Mouse (Mus musculus) right cerebral cortex, adult 18-20 months (tissue): Measurements from ENCODE around the gene Mgmt.

Source experiments
- DNase-seq: peaks from one replicate; pipeline ENCODE4 v3.0.0; 2022; ENCODE audit warnings: mixed read lengths

Mgmt gene

DNA sequence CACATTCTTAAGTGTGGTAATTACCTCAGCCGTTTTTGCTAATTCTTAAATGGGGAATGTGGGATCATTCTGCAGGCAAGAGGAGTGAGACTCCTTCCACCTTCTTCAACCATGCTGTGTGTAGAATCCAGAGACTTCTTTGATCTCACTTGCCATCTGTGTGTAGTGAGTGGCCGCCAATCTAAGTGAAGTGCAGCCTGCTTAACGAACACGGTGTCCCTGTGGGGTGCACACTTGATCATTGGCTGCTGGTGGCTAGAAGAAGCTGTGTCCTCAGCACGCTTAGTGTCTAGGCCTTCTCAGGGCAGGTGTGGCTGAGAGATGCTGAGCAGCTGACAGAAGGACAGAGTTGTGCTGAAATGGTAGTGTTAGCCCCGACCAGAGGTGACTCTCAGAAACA lies 113.9 kb downstream of the Mgmt start:
- no peak for DNase-seq

DNA sequence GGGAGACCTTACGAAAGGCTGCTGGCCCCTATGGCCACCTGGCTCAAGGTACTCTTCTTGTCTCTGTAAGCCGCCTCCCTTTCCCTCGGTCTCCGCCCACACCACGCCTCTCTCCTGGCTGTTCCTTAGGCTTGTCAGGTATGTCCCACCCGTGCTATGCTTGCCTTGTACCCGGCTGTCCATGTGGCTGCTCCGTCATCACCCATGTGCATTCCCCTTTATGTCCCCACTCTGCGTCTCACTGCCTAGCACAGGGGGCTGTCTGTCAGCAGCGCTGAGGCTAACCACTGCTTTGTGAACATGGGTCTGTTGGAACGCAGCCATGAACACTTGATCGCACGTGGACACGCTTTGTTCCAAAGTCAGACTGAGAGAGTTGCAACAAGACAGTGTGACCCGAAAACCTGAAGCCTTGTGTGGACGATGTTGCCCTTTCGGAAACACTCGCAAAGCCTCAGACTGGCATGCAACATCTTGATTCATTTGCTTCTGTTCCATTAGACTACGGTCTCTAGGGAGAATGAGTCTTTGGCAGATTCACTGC lies 115.4 kb downstream of the Mgmt start:
- DNase-seq: no peak

DNA sequence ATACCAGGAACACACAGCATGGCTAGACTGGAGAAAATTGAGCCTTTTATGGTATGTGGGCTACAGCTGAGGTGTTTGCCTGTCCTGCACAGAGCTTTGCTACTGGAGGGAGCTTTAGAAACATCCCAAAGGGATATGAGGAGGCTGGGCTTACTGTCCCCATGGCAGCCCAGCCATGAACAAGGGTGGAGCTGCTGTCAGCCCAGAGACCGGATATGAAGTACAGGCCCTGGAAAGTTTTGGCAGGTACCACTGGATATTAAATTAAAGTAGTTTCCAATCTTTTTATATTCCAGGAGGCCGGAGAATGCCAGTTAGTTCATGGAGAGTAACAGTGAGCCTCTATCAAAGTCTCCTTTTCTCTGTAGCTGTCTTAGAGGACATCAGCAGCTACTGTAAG lies 116.0 kb downstream of the Mgmt start:
- DNase-seq: no peak

DNA sequence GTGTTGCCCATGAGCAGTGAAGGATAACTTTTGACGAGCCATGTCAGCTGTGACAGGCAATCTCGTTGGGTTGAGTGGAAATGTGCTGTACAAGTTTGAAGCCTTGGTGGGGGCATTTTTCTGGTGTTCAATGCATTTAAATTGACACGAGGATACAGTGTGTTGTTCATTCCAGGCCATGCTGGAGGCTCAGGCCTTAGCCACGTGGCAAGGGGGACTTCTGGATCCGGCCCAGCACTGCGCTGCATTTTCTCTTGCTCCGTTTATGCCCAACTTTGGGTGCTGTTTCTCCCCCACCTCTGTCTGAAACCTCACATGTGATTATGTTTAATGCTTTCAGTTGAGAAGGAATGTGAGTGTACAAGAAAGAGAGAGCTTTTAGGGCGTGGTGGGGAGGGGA lies 118.3 kb downstream of the Mgmt start:
- no peak for DNase-seq

DNA sequence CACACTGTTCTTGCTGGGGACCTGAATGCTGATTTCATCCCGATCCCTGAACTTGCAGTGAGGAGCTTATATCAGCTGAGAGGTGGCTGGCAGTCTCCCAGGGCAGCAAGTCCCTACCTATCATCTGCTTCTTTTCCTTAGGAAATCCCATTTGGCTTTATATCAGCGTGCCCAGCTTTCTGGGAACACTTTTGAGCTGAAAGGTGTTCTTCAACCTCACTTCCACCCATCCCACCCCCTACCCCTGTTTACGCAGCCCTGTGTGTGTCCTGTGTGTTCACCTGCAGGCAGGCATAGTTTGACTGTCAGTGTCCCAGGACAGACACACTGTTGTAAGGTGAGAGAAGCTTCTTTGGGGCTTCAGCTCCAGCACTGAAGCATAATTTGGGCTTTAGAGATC lies 119.0 kb downstream of the Mgmt start:
- DNase-seq: no peak

DNA sequence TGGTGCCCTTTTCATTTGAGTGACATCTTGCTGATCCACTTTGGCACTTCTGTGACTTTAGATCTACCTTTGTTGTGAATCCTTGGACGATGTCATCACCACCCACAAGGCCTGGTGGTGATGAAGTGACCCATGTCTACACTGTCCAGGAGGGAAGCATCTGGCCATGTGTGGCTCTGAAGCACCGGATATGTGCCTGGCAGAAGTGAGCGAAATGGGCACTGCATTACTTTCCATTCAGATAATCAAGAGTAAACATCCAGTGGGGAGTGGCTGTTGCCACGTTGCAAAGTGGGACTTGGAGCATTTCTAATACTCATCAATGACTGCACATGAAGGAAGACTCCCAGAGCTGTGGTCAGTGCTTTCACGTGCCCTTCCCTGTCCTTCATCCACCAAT lies 124.2 kb downstream of the Mgmt start:
- DNase-seq: no peak

DNA sequence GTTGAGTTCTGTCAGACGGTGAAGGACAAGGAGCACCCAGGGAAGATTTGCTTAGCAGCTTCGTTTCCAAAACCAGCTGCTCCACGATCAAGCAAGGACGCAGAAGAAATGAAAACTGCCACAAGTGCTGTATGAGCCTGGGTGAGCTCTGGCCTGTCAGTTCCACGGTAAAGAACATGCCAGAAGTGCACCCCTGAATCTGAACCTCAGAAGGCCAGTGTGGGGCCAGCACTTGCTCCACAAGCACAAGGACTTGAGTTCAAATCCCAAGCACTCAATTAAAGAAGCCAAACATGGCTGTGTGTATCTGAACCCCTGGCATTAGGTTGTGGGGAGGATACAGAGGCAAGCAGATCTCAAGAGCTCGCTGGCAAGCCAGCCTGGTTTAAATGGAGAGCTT lies 125.8 kb downstream of the Mgmt start:
- DNase-seq: no peak

DNA sequence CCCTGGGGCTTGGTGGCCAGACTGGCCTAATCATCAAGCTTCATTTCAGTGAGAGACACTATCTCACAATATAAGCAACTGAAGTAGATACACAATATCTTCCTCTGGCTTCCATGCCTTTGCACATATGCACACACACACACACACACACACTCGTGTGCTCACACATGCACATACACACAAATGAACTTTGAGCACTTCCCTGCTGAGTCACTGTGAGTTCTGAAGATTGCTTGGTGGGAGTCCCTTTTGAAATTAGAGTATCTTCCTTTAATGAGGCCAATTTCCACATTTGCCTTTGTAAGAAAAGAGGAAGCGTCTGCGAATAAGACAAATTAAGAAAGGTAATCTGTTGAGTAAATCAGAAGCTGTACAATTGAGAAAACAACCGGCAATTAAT lies 136.4 kb downstream of the Mgmt start:
- DNase-seq: no peak

DNA sequence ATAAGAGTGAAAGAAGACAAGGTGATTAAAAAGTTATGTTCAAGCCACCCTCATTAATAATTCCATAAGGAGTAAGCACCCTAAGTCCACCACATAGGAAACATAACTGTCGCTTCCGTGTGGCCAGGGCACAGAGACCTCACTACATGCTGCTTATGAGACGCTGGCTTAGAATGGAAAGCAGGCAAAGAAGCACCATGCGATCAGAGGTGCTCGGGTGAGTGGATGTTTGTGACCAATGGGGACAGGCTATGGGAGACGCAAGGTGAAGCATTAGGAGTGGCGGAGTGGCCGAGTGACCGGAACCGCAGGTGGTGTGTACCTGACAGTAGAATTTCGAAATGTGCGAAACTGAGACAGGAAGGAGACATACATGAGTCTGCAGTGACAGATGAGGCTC lies 138.8 kb downstream of the Mgmt start:
- DNase-seq: no peak

DNA sequence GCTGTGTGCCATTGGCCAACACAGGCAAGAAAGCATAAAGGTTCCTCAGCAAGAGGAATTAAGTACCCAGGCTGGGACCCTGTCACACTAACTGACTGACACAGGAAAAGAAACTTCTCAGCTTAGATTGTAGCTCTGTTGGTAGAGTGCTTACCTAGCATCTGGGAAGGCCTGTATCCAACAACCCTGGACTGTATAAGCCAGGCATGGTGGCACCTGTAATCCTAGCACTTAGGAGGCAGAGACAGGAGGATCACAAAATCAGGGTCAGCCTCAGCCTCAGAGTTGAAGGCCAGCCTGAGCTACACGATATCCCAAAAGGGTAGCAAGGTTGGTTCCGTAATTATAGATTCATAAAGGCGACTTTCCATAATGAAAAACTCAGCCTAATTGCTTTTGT lies 140.6 kb downstream of the Mgmt start:
- no peak for DNase-seq

DNA sequence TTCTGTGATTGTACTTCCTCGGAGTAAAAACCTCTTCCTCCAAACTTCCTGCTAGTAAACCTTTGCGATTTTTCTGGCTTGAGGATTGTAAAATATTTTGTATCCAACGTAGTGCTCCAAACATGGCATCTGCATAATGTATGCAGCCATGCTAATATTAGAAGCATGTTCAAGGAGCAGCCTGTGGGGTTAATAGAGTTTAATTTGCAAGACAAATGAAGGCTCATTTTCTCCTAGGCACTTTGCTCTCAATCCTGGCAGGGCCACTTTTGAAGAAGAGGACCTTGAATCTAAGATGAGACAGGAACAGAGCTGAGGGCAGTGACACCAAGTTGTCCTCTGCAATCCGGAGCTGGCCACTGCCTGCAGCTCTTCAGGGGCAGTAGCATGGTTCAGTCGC lies 141.5 kb downstream of the Mgmt start:
- no peak for DNase-seq

DNA sequence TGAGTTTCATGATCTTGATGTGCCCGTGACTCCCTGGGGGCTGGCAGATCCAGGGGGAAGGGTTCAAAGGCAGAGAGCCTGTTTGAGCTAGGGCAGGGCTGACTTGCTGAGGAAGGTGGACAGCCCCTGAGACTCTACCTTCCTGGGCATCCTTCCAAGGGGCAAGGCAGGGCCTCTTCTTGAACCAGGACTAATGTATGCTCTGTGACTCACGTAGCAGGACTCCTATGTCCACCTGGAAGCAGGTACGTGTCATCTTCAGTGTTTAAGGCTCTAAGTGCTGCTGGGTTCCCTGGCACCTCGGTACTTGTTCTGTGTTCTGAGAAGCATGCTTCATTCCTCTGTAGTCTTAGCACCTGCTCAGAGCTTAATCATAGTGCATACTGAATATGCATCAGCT lies 143.1 kb downstream of the Mgmt start:
- DNase-seq: no peak

DNA sequence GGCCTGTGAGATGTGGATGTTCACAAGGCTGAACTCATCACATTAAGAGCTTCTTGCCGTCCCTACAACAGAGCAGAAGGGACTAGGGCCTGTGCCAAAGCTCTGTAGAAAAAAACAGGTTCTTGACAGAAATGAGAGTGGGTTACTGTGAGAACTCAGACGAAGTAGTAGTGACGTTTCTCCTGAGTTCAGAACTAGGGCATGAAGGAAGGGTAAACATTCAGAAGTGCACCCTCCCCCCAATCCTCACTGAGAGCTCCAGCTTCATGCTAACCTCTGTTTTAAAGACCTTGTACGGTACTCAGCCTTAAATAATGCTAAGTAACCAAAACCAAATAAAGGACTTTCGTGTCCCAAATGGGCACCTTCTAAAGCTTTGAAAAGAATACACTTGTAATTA lies 143.5 kb downstream of the Mgmt start:
- DNase-seq: no peak

DNA sequence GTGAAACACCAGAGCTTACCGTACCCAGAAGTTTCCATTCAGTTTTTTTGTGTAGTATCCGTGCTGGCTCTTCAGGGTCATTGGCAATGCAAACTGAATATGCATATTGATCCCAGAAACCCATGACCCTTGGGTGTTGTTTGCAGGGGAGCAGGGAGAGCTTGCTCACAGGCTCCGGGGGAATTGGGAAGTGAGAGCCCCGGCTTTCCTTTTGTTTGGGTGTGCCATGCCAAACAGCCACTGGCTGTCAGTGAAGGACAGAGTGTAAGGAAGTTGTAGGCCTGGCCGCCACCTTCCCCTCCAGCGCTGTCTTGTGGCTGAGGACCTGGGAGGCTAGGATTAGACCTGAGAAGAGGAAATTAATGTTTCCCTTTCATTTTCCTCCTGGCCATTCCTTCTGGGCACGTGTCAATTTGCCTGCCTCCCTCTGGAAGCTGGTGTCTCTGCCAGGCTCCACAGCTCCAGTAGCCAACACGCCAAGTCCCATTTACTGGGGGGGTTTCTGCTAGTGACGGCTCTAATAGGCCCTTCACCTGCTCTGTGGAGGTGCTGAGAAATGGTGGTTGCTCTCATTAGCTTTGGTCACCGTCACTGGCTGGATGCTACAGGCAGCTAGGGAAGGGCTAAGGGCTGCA lies 144.0 kb downstream of the Mgmt start:
- DNase-seq: no peak

DNA sequence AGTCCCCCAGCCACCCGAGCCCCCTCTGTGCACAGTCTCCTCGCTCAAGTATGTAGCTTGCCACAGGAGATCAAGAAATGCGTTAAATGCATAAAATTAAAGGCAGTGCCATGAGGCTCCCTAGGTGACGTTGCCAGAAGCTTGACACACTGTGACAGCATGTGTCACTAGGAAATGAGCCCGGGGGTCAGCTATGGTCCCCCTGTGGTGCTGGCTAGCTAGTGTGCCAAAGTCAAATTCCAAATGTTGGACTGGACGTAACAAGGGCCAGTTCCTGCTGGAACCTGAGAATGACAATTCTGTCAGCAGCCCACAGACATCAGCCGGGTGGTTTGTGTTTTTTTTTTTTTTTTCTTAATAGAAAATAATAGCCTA lies 144.5 kb downstream of the Mgmt start:
- no peak for DNase-seq

DNA sequence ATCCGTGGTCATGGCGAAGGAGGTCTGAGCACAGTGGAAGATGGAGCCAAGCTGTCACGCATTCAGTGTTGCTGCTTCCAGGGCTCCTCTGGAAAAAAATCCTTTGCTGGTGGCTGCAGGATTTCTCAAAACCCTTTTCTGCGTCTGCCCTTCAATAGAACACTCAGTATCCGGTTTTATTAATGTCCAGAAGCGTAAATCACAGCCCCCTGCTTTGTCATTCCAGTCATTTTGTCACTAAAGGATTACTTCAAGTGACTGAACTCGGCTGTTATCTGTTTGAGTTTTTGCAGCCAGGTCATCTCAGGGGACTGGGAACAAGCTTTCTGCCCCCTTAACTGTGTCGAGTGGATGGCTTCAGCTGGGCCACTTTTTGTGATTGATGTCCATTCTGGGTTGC lies 146.2 kb downstream of the Mgmt start:
- no peak for DNase-seq

DNA sequence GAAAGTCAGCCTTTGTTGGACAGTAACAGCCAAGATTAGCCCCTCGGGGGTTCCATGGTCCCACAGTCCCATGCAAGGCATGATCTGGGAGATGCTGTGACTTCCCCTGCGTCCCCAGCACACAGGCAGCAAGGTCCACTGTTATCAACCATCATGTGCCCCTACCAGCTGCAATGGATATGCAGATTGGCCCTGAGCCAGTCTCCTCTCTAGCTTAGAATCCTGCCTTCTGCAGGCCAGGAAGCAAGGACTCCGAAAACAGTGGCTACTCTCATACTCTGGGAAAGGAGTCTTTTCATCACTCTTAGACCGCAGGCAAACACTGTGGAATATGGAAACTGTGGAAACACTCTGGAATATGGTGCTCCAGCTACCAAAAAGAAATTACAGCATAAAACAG lies 152.5 kb downstream of the Mgmt start:
- DNase-seq: no peak

DNA sequence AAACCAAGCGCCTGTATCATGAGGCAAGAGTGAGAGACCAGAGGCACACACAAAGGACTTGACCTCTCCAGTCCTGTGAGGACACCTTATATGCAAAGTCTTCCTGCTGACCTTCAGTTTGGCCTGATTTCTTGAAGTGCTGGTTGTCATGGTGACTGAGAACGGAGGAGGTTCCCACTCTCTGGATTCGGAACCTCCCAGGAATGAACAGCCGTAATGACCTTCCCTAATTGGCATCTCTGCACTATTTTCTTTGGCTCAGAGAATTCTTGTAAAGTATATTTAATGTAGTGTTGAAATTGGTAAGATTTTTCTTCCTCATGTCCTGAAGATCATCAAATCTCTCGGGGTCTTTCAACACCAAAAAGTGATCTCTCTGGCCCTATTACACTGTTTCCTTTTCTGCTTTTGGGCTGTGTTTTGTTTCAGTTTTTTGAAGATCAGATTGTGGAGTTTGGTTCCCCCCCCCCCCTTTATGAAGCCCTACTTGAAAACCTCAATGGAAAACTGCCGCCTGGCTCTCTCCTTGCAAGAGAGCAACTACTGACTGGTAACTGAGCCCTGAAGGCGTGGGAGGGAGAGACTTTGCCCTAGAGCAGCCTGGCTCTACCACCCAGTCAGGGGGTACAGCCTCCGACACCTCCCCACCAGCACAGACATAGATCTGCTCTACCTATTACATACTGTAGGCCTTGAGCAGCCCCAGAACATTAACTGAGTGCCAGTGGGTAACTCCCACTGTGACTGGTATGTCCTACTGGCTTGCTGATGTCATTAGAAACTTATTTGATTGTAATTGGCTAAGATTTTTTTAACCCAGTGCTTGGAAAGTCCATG lies 153.9 kb downstream of the Mgmt start:
- DNase-seq: no peak

DNA sequence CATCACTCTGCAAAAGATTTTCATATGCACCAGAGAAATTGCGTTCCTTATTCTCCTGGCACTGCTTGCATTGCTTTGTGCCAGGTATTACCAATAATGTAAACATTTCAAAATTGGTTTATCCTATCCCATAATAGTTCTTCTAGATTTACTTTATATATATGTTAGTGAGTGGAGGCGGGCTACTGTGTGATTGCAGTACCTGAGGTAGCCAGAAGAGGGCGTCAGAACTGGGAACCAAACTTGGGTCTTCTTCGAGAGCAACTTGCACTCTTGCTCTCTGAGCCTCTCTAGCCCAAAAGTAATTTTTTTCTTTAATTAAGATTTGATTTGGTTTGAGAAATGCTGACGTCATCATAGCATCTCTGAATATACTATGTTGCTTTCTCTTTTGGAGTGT lies 159.9 kb downstream of the Mgmt start:
- DNase-seq: no peak

DNA sequence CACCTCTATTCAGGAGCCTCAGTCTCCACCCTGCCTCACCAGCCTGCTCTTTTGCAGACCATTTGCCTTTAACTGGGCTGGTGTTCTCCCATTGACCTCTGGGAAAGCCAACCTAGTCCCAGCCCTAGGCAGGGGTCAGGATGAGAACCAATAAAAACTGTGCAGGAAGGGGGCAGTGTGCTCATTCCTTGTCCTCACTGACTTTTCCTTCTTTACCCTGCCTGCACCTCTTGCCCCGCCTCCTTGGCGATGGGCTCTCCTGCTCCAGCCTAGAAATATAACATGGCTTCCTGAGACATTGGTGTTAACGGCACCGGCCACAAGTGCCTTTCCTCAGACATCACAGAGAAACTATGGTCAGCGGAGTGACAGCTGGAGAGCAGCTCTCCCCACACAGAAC lies 161.7 kb downstream of the Mgmt start:
- no peak for DNase-seq

DNA sequence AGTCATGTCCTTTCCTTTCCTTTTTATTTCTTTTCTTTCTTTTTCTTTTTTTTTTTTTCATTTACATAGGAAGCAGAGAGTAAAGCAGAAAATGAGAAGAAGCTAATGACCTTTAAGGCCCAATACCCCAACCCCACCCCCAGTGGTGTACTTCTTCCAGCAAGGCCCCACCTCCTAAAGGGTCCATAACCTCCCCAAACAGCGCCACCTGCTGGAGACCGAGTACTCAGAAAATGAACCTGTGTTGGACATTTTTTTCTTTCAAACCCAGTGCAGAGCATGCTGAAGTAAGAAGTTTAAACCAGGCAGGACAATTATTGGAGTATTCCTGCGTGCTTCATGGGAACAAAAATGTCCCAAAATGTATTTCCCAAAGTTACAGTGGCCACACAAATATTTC lies 166.1 kb downstream of the Mgmt start:
- DNase-seq: no peak

DNA sequence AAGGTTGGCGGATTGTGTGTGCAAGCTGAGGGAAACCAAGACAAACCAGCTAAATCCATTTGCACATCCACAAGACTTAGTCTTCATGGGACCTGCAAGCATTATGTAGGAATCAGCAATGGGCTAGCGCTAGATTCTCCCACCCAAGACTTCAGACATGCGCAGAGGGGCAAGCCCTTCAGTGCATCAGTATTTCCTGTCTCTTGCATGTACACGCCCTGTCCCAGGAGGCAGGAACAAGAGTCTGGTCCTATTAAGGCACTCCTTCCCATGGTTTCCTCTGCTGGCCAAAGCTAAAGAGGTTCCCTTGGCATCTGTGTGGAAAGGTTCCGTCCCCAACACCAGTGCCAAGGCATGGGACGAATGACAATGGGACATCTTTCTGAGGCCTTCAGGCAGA lies 166.7 kb downstream of the Mgmt start:
- no peak for DNase-seq

DNA sequence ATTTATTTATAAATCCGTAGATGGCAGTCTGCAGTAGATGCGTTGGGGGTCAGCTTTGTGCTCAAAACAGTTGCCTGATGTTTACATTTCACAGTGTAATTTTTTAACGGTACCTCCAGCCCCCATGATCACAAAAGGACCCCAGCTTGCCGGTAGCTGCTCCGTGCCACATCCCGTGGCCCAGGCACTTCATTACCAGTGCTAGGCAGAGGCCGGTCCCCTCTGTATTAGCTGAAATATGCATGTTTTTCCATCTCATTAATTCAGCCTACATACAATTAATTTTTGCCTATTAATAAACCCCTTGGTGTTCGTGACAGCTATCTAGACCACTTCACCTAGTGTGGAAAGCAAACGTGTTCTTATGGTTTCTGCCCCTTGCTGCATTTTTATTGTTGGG lies 169.8 kb downstream of the Mgmt start:
- DNase-seq: no peak

DNA sequence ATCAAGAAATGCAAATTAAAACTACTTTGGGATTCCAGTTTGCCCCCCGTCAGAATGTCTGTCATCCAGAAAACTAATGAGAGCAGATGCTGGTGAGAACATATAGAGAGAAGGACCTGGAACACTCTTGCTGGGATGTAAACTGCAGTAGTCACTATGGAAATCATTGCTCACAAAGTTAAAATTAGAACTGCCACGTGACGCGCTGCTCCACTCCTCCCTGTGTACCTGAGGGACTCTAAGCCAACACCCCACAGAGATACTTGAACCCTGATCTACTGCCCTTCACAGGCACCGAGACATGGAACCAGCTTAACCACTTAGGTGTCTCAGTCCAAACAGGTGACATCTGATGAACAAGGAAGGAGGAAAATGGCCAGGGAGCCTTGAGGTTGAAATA lies 171.0 kb downstream of the Mgmt start:
- DNase-seq: no peak

DNA sequence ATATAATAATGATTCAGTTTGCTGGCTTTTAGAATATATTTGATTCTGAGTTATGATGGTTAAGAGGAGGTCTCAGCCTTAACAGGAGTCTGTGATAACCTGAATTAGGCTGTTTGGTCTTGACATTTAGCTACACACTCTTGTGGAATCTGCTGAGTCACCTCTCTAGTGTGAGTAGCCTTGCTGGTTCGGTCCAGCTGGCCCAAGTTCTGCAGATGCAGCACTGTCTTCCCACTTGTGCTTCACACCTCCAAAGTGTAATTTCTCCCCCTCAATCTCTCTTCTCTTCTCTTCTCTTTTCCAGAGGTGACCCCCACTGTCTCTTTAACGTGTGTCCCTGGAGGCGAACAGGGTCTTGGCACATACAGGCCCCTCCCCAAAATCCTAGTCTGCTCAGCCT lies 171.8 kb downstream of the Mgmt start:
- DNase-seq: no peak
